Mouse (Mus musculus): ENCODE data around the gene Ppp1r14d. TPM values are rescaled to one million over a fixed set of nuclear protein-coding genes. Genes with fewer than 3 reads are reported as not detected.

The Ppp1r14d gene
- total RNA-seq, 1 experiment from 2014 or later: not detected

- no peak for ATAC-seq (ENCODE audit: extremely low read depth, insufficient number of reproducible peaks, low FRiP score, poor library complexity, severe bottlenecking)
These were observed 9.0 kb upstream of the Ppp1r14d start for GRCm38 (mm10) chr2:119238671-119239070.

GRCm38 (mm10) chr2:119237871-119238220 lies 8.1 kb upstream of the Ppp1r14d start:
- ATAC-seq (ENCODE audit: extremely low read depth, insufficient number of reproducible peaks, low FRiP score, poor library complexity, severe bottlenecking): no peak

GRCm38 (mm10) chr2:119237210-119237870 lies 7.6 kb upstream of the Ppp1r14d start, which contains the start of gene Spint1:
TSS of gene Spint1 (plus strand) at chr2:119237362.
- ATAC-seq (ENCODE audit: extremely low read depth, insufficient number of reproducible peaks, low FRiP score, poor library complexity, severe bottlenecking): no peak

GRCm38 (mm10) chr2:119236682-119237209 lies 7.0 kb upstream of the Ppp1r14d start:
- ATAC-seq (ENCODE audit: extremely low read depth, insufficient number of reproducible peaks, low FRiP score, poor library complexity, severe bottlenecking): no peak

GRCm38 (mm10) chr2:119209176-119209507 lies 20.6 kb downstream of the Ppp1r14d start:
- ATAC-seq (ENCODE audit: extremely low read depth, insufficient number of reproducible peaks, low FRiP score, poor library complexity, severe bottlenecking): no peak

- peak; percentile 99 for ATAC-seq (ENCODE audit: extremely low read depth, insufficient number of reproducible peaks, low FRiP score, poor library complexity, severe bottlenecking)
These were observed 21.1 kb downstream of the Ppp1r14d start, which contains the start of the genes Zfyve19 and Dnajc17 for GRCm38 (mm10) chr2:119208344-119209175. TSS of gene Zfyve19 (plus strand) at chr2:119208617. TSS of gene Dnajc17 (minus strand) at chr2:119208795.

- ATAC-seq (ENCODE audit: extremely low read depth, insufficient number of reproducible peaks, low FRiP score, poor library complexity, severe bottlenecking): no peak
These were observed 21.8 kb downstream of the Ppp1r14d start for GRCm38 (mm10) chr2:119207961-119208343.

GRCm38 (mm10) chr2:119203871-119204460 lies 25.7 kb downstream of the Ppp1r14d start:
- ATAC-seq (ENCODE audit: extremely low read depth, insufficient number of reproducible peaks, low FRiP score, poor library complexity, severe bottlenecking): no peak

- no peak for ATAC-seq (ENCODE audit: extremely low read depth, insufficient number of reproducible peaks, low FRiP score, poor library complexity, severe bottlenecking)
These were observed 26.7 kb downstream of the Ppp1r14d start for GRCm38 (mm10) chr2:119202914-119203453.

GRCm38 (mm10) chr2:119198934-119199333 lies 30.8 kb downstream of the Ppp1r14d start:
- ATAC-seq (ENCODE audit: extremely low read depth, insufficient number of reproducible peaks, low FRiP score, poor library complexity, severe bottlenecking): no peak

- no peak for ATAC-seq (ENCODE audit: extremely low read depth, insufficient number of reproducible peaks, low FRiP score, poor library complexity, severe bottlenecking)
These were observed 31.7 kb downstream of the Ppp1r14d start for GRCm38 (mm10) chr2:119198049-119198448.

GRCm38 (mm10) chr2:119197493-119197892 lies 32.2 kb downstream of the Ppp1r14d start:
- no peak for ATAC-seq (ENCODE audit: extremely low read depth, insufficient number of reproducible peaks, low FRiP score, poor library complexity, severe bottlenecking)

GRCm38 (mm10) chr2:119196316-119197108 lies 33.2 kb downstream of the Ppp1r14d start:
- ATAC-seq (ENCODE audit: extremely low read depth, insufficient number of reproducible peaks, low FRiP score, poor library complexity, severe bottlenecking): no peak

- ATAC-seq (ENCODE audit: extremely low read depth, insufficient number of reproducible peaks, low FRiP score, poor library complexity, severe bottlenecking): no peak
These were observed 35.6 kb downstream of the Ppp1r14d start for GRCm38 (mm10) chr2:119194140-119194539.

GRCm38 (mm10) chr2:119190969-119191368 lies 38.7 kb downstream of the Ppp1r14d start:
- no peak for ATAC-seq (ENCODE audit: extremely low read depth, insufficient number of reproducible peaks, low FRiP score, poor library complexity, severe bottlenecking)

- peak; percentile 90 for ATAC-seq (ENCODE audit: extremely low read depth, insufficient number of reproducible peaks, low FRiP score, poor library complexity, severe bottlenecking)
These were observed 40.5 kb downstream of the Ppp1r14d start for GRCm38 (mm10) chr2:119189029-119189710.

GRCm38 (mm10) chr2:119182914-119183313 lies 46.8 kb downstream of the Ppp1r14d start:
- ATAC-seq (ENCODE audit: extremely low read depth, insufficient number of reproducible peaks, low FRiP score, poor library complexity, severe bottlenecking): no peak

GRCm38 (mm10) chr2:119177384-119177939 lies 52.2 kb downstream of the Ppp1r14d start:
- no peak for ATAC-seq (ENCODE audit: extremely low read depth, insufficient number of reproducible peaks, low FRiP score, poor library complexity, severe bottlenecking)
